Mouse (Mus musculus) lung, embryonic 14.5 days (tissue): Measurements from ENCODE around the gene Zfpl1. TPM values are rescaled to one million over a fixed set of nuclear protein-coding genes. Genes with fewer than 3 reads are reported as not detected.

Experiments used
- ATAC-seq: fragments of 200-750 bp; cut with Nextera tagmentation; 2 replicates; pipeline ENCODE4 v1.8.0; 2017; ENCODE audit warnings: mild to moderate bottlenecking, moderate TSS enrichment, moderate library complexity; ENCODE audit not compliant: insufficient read depth
- DNase-seq: peaks from one replicate; pipeline ENCODE4 v3.0.0-alpha.2; 2015
- H3K27ac ChIP-seq: fragments of 300-500 bp; sonication (generic); 2 replicates; pipeline ENCODE4 v1.5.1; 2014; ENCODE audit warnings: low read depth, mild to moderate bottlenecking, moderate library complexity
- H3K27me3 ChIP-seq: fragments of 300-500 bp; sonication (generic); 2 replicates; pipeline ENCODE4 v1.6.1; 2014; ENCODE audit warnings: low read length, control low read depth; ENCODE audit not compliant: insufficient read depth
- H3K36me3 ChIP-seq: fragments of 300-500 bp; sonication (generic); 2 replicates; pipeline ENCODE4 v1.6.1; 2014; ENCODE audit warnings: control low read depth; ENCODE audit not compliant: insufficient read depth
- H3K4me1 ChIP-seq: fragments of 300-500 bp; sonication (generic); 2 replicates; pipeline ENCODE4 v1.6.1; 2014; ENCODE audit warnings: antibody characterized with exemption, control low read depth; ENCODE audit not compliant: insufficient read depth
- H3K4me2 ChIP-seq: fragments of 300-500 bp; sonication (generic); 2 replicates; pipeline ENCODE4 v1.6.1; 2014; ENCODE audit warnings: mild to moderate bottlenecking
- H3K4me3 ChIP-seq: fragments of 300-500 bp; sonication (generic); 2 replicates; pipeline ENCODE4 v1.5.1; 2014; ENCODE audit warnings: low read depth, low read length
- H3K9ac ChIP-seq: fragments of 300-500 bp; sonication (generic); 2 replicates; pipeline ENCODE4 v1.6.1; 2014
- H3K9me3 ChIP-seq: fragments of 300-500 bp; sonication (generic); 2 replicates; pipeline ENCODE4 v1.6.1; 2016; ENCODE audit warnings: low read depth, low read length, control low read depth
- CTCF ChIP-seq: IDR thresholded peaks from 2 replicates; pipeline ENCODE4 v1.5.1; 2016; ENCODE audit warnings: antibody characterized with exemption, low read depth
- WGBS: fragments of 180-500 bp; shearing (Covaris S2); extraction: QIAGEN DNeasy Blood & Tissue Kit; methylation state at CpG from one replicate; pipeline ENCODE4 v1.1.7; 2014; 5-methylcytosine and 5-hydroxymethylcytosine counted together
- polyA plus RNA-seq: library from polyadenylated mRNA; unstranded; fragments of >200 nt; fragmentation: Nextera tagmentation; extraction: Ambion mirVana; gene quantifications from 2 replicates; pipeline ENCODE4 v1.2.1, GENCODE M21; 2014

Gene Zfpl1
- polyA plus RNA-seq, 1 experiment from 2014 or later: 72.3 TPM

- DNase-seq (no peak), ATAC-seq (no peak)
- 28% methylated on average over 5 of the region's 5 CpGs for WGBS
- H3K4me1 ChIP-seq: peaks cover 19% of the 10 kb centered on the region; the same call in 1 of the 2 replicates
- no peak overlapping the region for H3K27ac ChIP-seq
- H3K27me3 ChIP-seq: no peaks in the 10 kb centered on the region
- H3K4me3 ChIP-seq: peak overlapping the region; percentile 41
- no peak for TF ChIP-seq CTCF
- no peaks in the 10 kb centered on the region for H3K9me3 ChIP-seq
- H3K9ac ChIP-seq: peak overlapping the region; percentile 35; the same call in 1 of the 2 replicates
- H3K4me2 ChIP-seq: peak overlapping the region; percentile 89
- peaks cover 29% of the 10 kb centered on the region for H3K36me3 ChIP-seq
These were observed 18.2 kb downstream of the Zfpl1 start for GRCm38 (mm10) chr19:6066571-6066970.

GRCm38 (mm10) chr19:6063081-6063480 is 21.7 kb downstream of the Zfpl1 start:
- ATAC-seq (no peak), DNase-seq (no peak)
- Histone ChIP-seq H3K9me3 (no peaks in the 10 kb centered on the region), H3K4me2 (peak overlapping the region; percentile 100; the same call in 1 of the 2 replicates), H3K27ac (no peak overlapping the region), H3K36me3 (peaks cover 14% of the 10 kb centered on the region), H3K9ac (no peak overlapping the region; the same call in 1 of the 2 replicates), H3K27me3 (no peaks in the 10 kb centered on the region), H3K4me1 (peaks cover 19% of the 10 kb centered on the region; the same call in 1 of the 2 replicates), H3K4me3 (peak overlapping the region; percentile 90; the same call in 1 of the 2 replicates)
- TF ChIP-seq CTCF: no peak
- WGBS: 91% methylated on average over 6 of the region's 6 CpGs

GRCm38 (mm10) chr19:6062418-6062817 is 22.3 kb downstream of the Zfpl1 start:
- Histone ChIP-seq H3K4me3 (peak overlapping the region; percentile 90), H3K36me3 (peaks cover 14% of the 10 kb centered on the region), H3K9ac (peak overlapping the region; percentile 92), H3K27me3 (no peaks in the 10 kb centered on the region), H3K27ac (no peak overlapping the region), H3K9me3 (no peaks in the 10 kb centered on the region), H3K4me1 (peaks cover 19% of the 10 kb centered on the region; the same call in 1 of the 2 replicates), H3K4me2 (peak overlapping the region; percentile 100)
- DNase-seq: no peak
- 43% methylated on average over 5 of the region's 5 CpGs for WGBS
- TF ChIP-seq CTCF: no peak
- no peak for ATAC-seq

- DNase-seq (peak; percentile 62), ATAC-seq (no peak)
- TF ChIP-seq CTCF: no peak
- peak overlapping the region; percentile 90 for H3K4me3 ChIP-seq
- no peaks in the 10 kb centered on the region for H3K9me3 ChIP-seq
- WGBS: under 1% methylated on average over 44 of the region's 44 CpGs
- H3K4me2 ChIP-seq: peak overlapping the region; percentile 100
- H3K36me3 ChIP-seq: peaks cover 14% of the 10 kb centered on the region
- H3K4me1 ChIP-seq: peaks cover 14% of the 10 kb centered on the region; the same call in 1 of the 2 replicates
- H3K9ac ChIP-seq: peak overlapping the region; percentile 92
- no peaks in the 10 kb centered on the region for H3K27me3 ChIP-seq
- H3K27ac ChIP-seq: peak overlapping the region; percentile 95
These were observed 23.0 kb downstream of the Zfpl1 start for GRCm38 (mm10) chr19:6061641-6062302.

- H3K9ac ChIP-seq: peak within 1 kb of the TSS; percentile 92
- peaks cover 14% of the 10 kb centered on the region for H3K36me3 ChIP-seq
- TF ChIP-seq CTCF: no peak
- peak; percentile 75 for ATAC-seq
- H3K4me1 ChIP-seq: peaks cover 12% of the 10 kb centered on the region; the same call in 1 of the 2 replicates
- peak within 1 kb of the TSS; percentile 90 for H3K4me3 ChIP-seq
- WGBS: under 1% methylated on average over 58 of the region's 58 CpGs
- DNase-seq: peak; percentile 98
- H3K4me2 ChIP-seq: peak within 1 kb of the TSS; percentile 100
- H3K27me3 ChIP-seq: no peaks in the 10 kb centered on the region
- no peaks in the 10 kb centered on the region for H3K9me3 ChIP-seq
- peak within 1 kb of the TSS; percentile 95 for H3K27ac ChIP-seq
These were observed 23.7 kb downstream of the Zfpl1 start, which contains the start of gene Znhit2 for GRCm38 (mm10) chr19:6061021-6061533. Gene Znhit2, plus strand, starts transcription at chr19:6061192.

- ATAC-seq (no peak), DNase-seq (no peak)
- H3K4me3 ChIP-seq: peak overlapping the region; percentile 86
- peak overlapping the region; percentile 91 for H3K9ac ChIP-seq
- H3K9me3 ChIP-seq: no peaks in the 10 kb centered on the region
- no peaks in the 10 kb centered on the region for H3K27me3 ChIP-seq
- peaks cover 33% of the 10 kb centered on the region for H3K36me3 ChIP-seq
- no peak overlapping the region for H3K27ac ChIP-seq
- no peak for TF ChIP-seq CTCF
- WGBS: 74% methylated on average over 5 of the region's 5 CpGs
- H3K4me2 ChIP-seq: peak overlapping the region; percentile 74
- H3K4me1 ChIP-seq: peaks cover 12% of the 10 kb centered on the region; the same call in 1 of the 2 replicates
These were observed 25.8 kb downstream of the Zfpl1 start for GRCm38 (mm10) chr19:6058966-6059365.

- no peaks in the 10 kb centered on the region for H3K27me3 ChIP-seq
- peak overlapping the region; percentile 74 for H3K4me2 ChIP-seq
- peak overlapping the region; percentile 91 for H3K9ac ChIP-seq
- peaks cover 12% of the 10 kb centered on the region; the same call in 1 of the 2 replicates for H3K4me1 ChIP-seq
- H3K36me3 ChIP-seq: peaks cover 38% of the 10 kb centered on the region
- H3K9me3 ChIP-seq: no peaks in the 10 kb centered on the region
- 0 out of 2 replicates have a peak overlapping the region, but pooled peaks have one; percentile 69 for H3K27ac ChIP-seq
- DNase-seq: no peak
- ATAC-seq: peak; percentile 0; the same call in 1 of the 2 replicates
- 29% methylated on average over 5 of the region's 5 CpGs for WGBS
- H3K4me3 ChIP-seq: peak overlapping the region; percentile 86
- TF ChIP-seq CTCF: no peak
These were observed 26.2 kb downstream of the Zfpl1 start for GRCm38 (mm10) chr19:6058513-6058912.
